Mouse (Mus musculus): Measurements from ENCODE around the gene Ssu2. TPM values are rescaled to one million over a fixed set of nuclear protein-coding genes. Genes with fewer than 3 reads are reported as not detected.
A peak's percentile ranks its signal among the peaks of the same experiment; 100 is the strongest.

Gene Ssu2
- polyA plus RNA-seq, 1 experiment from 2014 or later: 0.25 TPM

- 94% methylated on average over 9 of the region's 9 CpGs for WGBS
Measured at GRCm38 (mm10) chr6:112379054-112379453, 8.8 kb downstream of the Ssu2 start.

GRCm38 (mm10) chr6:112375661-112376392 is 12.0 kb downstream of the Ssu2 start:
- no peak for DNase-seq (ENCODE audit: low spot score)
- 0 out of 2 replicates have a peak, but pooled peaks cover 3% of the 10 kb centered on the region for H3K27me3 ChIP-seq (ENCODE audit: low read depth, poor library complexity, severe bottlenecking)
- no peaks in the 10 kb centered on the region for H3K36me3 ChIP-seq
- no peak overlapping the region for H3K4me3 ChIP-seq
- WGBS: 70% methylated on average over 10 of the region's 13 CpGs
- no peaks in the 10 kb centered on the region for H3K9me3 ChIP-seq (replicated peaks)
- H3K4me1 ChIP-seq: peaks cover 6% of the 10 kb centered on the region
- H3K27ac ChIP-seq (replicated peaks): no peak overlapping the region

More at GRCm38 (mm10) chr6:112379054-112379453, 8.8 kb downstream of the Ssu2 start:
- no peaks in the 10 kb centered on the region for H3K36me3 ChIP-seq
- 0 out of 2 replicates have a peak, but pooled peaks cover 3% of the 10 kb centered on the region for H3K27me3 ChIP-seq (ENCODE audit: low read depth, poor library complexity, severe bottlenecking)
- H3K4me3 ChIP-seq: no peak overlapping the region
- H3K4me1 ChIP-seq: peaks cover 6% of the 10 kb centered on the region
- H3K27ac ChIP-seq (replicated peaks): no peak overlapping the region
- no peaks in the 10 kb centered on the region for H3K9me3 ChIP-seq (replicated peaks)
- DNase-seq (ENCODE audit: low spot score): no peak

GRCm38 (mm10) chr6:112373886-112374585 is 13.8 kb downstream of the Ssu2 start:
- no peak overlapping the region for H3K4me3 ChIP-seq
- H3K27me3 ChIP-seq (ENCODE audit: low read depth, poor library complexity, severe bottlenecking): 0 out of 2 replicates have a peak, but pooled peaks cover 3% of the 10 kb centered on the region
- peaks cover 6% of the 10 kb centered on the region for H3K4me1 ChIP-seq
- no peak overlapping the region for H3K27ac ChIP-seq (replicated peaks)
- WGBS: 51% methylated on average over 8 of the region's 8 CpGs
- H3K9me3 ChIP-seq (replicated peaks): no peaks in the 10 kb centered on the region
- no peaks in the 10 kb centered on the region for H3K36me3 ChIP-seq
- peak; percentile 35 for DNase-seq (ENCODE audit: low spot score)

GRCm38 (mm10) chr6:112365294-112365693 is 22.5 kb downstream of the Ssu2 start:
- 86% methylated on average over 10 of the region's 10 CpGs for WGBS
- Histone ChIP-seq H3K4me3 (no peak overlapping the region), H3K36me3 (no peaks in the 10 kb centered on the region), H3K4me1 (no peaks in the 10 kb centered on the region), H3K9me3 (replicated peaks) (no peaks in the 10 kb centered on the region), H3K27ac (replicated peaks) (no peak overlapping the region), H3K27me3 (ENCODE audit: low read depth, poor library complexity, severe bottlenecking) (no peaks in the 10 kb centered on the region)
- no peak for DNase-seq (ENCODE audit: low spot score)

GRCm38 (mm10) chr6:112364581-112364980 is 23.2 kb downstream of the Ssu2 start:
- Histone ChIP-seq H3K27me3 (ENCODE audit: low read depth, poor library complexity, severe bottlenecking) (no peaks in the 10 kb centered on the region), H3K27ac (replicated peaks) (no peak overlapping the region), H3K9me3 (replicated peaks) (no peaks in the 10 kb centered on the region), H3K4me1 (no peaks in the 10 kb centered on the region), H3K36me3 (no peaks in the 10 kb centered on the region), H3K4me3 (no peak overlapping the region)
- no peak for DNase-seq (ENCODE audit: low spot score)
- WGBS: 52% methylated on average over 2 of the region's 2 CpGs

- no peak overlapping the region for H3K4me3 ChIP-seq
- no peaks in the 10 kb centered on the region for H3K4me1 ChIP-seq
- no peaks in the 10 kb centered on the region for H3K36me3 ChIP-seq
- 49% methylated on average over 6 of the region's 6 CpGs for WGBS
- no peaks in the 10 kb centered on the region for H3K27me3 ChIP-seq (ENCODE audit: low read depth, poor library complexity, severe bottlenecking)
- H3K27ac ChIP-seq (replicated peaks): no peak overlapping the region
- no peaks in the 10 kb centered on the region for H3K9me3 ChIP-seq (replicated peaks)
- peak; percentile 57 for DNase-seq (ENCODE audit: low spot score)
Measured at GRCm38 (mm10) chr6:112362349-112362958, 25.4 kb downstream of the Ssu2 start.

GRCm38 (mm10) chr6:112360676-112361075 is 27.1 kb downstream of the Ssu2 start:
- Histone ChIP-seq H3K4me3 (no peak overlapping the region), H3K4me1 (no peaks in the 10 kb centered on the region), H3K9me3 (replicated peaks) (no peaks in the 10 kb centered on the region), H3K36me3 (no peaks in the 10 kb centered on the region), H3K27me3 (ENCODE audit: low read depth, poor library complexity, severe bottlenecking) (no peaks in the 10 kb centered on the region), H3K27ac (replicated peaks) (no peak overlapping the region)
- no peak for DNase-seq (ENCODE audit: low spot score)
- 88% methylated on average over 8 of the region's 8 CpGs for WGBS

- Histone ChIP-seq H3K4me3 (no peak overlapping the region), H3K4me1 (no peaks in the 10 kb centered on the region), H3K9me3 (replicated peaks) (no peaks in the 10 kb centered on the region), H3K27me3 (ENCODE audit: low read depth, poor library complexity, severe bottlenecking) (no peaks in the 10 kb centered on the region), H3K27ac (replicated peaks) (no peak overlapping the region), H3K36me3 (no peaks in the 10 kb centered on the region)
- DNase-seq (ENCODE audit: low spot score): no peak
- 100% methylated on average over 1 of the region's 1 CpGs for WGBS
Measured at GRCm38 (mm10) chr6:112359341-112359740, 28.5 kb downstream of the Ssu2 start.

GRCm38 (mm10) chr6:112350452-112350851 is 37.4 kb downstream of the Ssu2 start:
- no peaks in the 10 kb centered on the region for H3K27me3 ChIP-seq (ENCODE audit: low read depth, poor library complexity, severe bottlenecking)
- no peaks in the 10 kb centered on the region for H3K9me3 ChIP-seq (replicated peaks)
- DNase-seq (ENCODE audit: low spot score): no peak
- H3K4me3 ChIP-seq: no peak overlapping the region
- H3K36me3 ChIP-seq: no peaks in the 10 kb centered on the region
- WGBS: 95% methylated on average over 4 of the region's 4 CpGs
- no peaks in the 10 kb centered on the region for H3K4me1 ChIP-seq
- H3K27ac ChIP-seq (replicated peaks): no peak overlapping the region

- H3K4me1 ChIP-seq: no peaks in the 10 kb centered on the region
- H3K27ac ChIP-seq (replicated peaks): no peak overlapping the region
- H3K36me3 ChIP-seq: no peaks in the 10 kb centered on the region
- H3K27me3 ChIP-seq (ENCODE audit: low read depth, poor library complexity, severe bottlenecking): no peaks in the 10 kb centered on the region
- H3K9me3 ChIP-seq (replicated peaks): no peaks in the 10 kb centered on the region
- no peak for DNase-seq (ENCODE audit: low spot score)
- 81% methylated on average over 4 of the region's 4 CpGs for WGBS
- no peak overlapping the region for H3K4me3 ChIP-seq
Measured at GRCm38 (mm10) chr6:112339016-112339415, 48.8 kb downstream of the Ssu2 start.

GRCm38 (mm10) chr6:112337667-112338066 is 50.2 kb downstream of the Ssu2 start:
- no peaks in the 10 kb centered on the region for H3K36me3 ChIP-seq
- no peak overlapping the region for H3K27ac ChIP-seq (replicated peaks)
- H3K4me1 ChIP-seq: no peaks in the 10 kb centered on the region
- no peak for DNase-seq (ENCODE audit: low spot score)
- no peaks in the 10 kb centered on the region for H3K27me3 ChIP-seq (ENCODE audit: low read depth, poor library complexity, severe bottlenecking)
- no peaks in the 10 kb centered on the region for H3K9me3 ChIP-seq (replicated peaks)
- WGBS: 92% methylated on average over 6 of the region's 6 CpGs
- H3K4me3 ChIP-seq: no peak overlapping the region

- H3K4me1 ChIP-seq: 0 out of 2 replicates have a peak, but pooled peaks cover 3% of the 10 kb centered on the region
- H3K36me3 ChIP-seq: no peaks in the 10 kb centered on the region
- H3K4me3 ChIP-seq: no peak overlapping the region
- no peak overlapping the region for H3K27ac ChIP-seq (replicated peaks)
- H3K27me3 ChIP-seq (ENCODE audit: low read depth, poor library complexity, severe bottlenecking): no peaks in the 10 kb centered on the region
- DNase-seq (ENCODE audit: low spot score): no peak
- 90% methylated on average over 5 of the region's 5 CpGs for WGBS
- H3K9me3 ChIP-seq (replicated peaks): no peaks in the 10 kb centered on the region
Measured at GRCm38 (mm10) chr6:112333930-112334329, 53.9 kb downstream of the Ssu2 start.

- no peak overlapping the region for H3K4me3 ChIP-seq
- 0 out of 2 replicates have a peak, but pooled peaks cover 3% of the 10 kb centered on the region for H3K4me1 ChIP-seq
- no peaks in the 10 kb centered on the region for H3K27me3 ChIP-seq (ENCODE audit: low read depth, poor library complexity, severe bottlenecking)
- WGBS: 85% methylated on average over 6 of the region's 6 CpGs
- no peaks in the 10 kb centered on the region for H3K9me3 ChIP-seq (replicated peaks)
- DNase-seq (ENCODE audit: low spot score): no peak
- H3K27ac ChIP-seq (replicated peaks): no peak overlapping the region
- no peaks in the 10 kb centered on the region for H3K36me3 ChIP-seq
Measured at GRCm38 (mm10) chr6:112331223-112331598, 56.6 kb downstream of the Ssu2 start.
